Mouse (Mus musculus): ENCODE data around the gene Ndufa13. TPM values are rescaled to one million over a fixed set of nuclear protein-coding genes. Genes with fewer than 3 reads are reported as not detected.

Ndufa13 gene
- polyA plus RNA-seq, 1 experiment from 2014 or later = 209 TPM

GRCm38 (mm10) chr8:69926901-69927300 lies 24.5 kb upstream of the Ndufa13 start:
- Histone ChIP-seq H3K36me3 (no peaks in the 10 kb centered on the region), H3K27me3 (replicated peaks) (no peaks in the 10 kb centered on the region), H3K9me3 (replicated peaks) (no peaks in the 10 kb centered on the region), H3K9ac (replicated peaks) (no peak overlapping the region), H3K27ac (replicated peaks) (no peak overlapping the region), H3K4me1 (no peaks in the 10 kb centered on the region), H3K4me2 (no peak overlapping the region), H3K4me3 (replicated peaks) (no peak overlapping the region)
- ATAC-seq (ENCODE audit: low FRiP score) = no peak

- H3K4me3 ChIP-seq (replicated peaks) = no peak overlapping the region
- ATAC-seq (ENCODE audit: low FRiP score) = no peak
- no peak overlapping the region for H3K9ac ChIP-seq (replicated peaks)
- H3K36me3 ChIP-seq = no peaks in the 10 kb centered on the region
- WGBS = 87% methylated on average over 1 of the region's 1 CpGs
- H3K4me1 ChIP-seq = peaks cover 18% of the 10 kb centered on the region
- H3K9me3 ChIP-seq (replicated peaks) = no peaks in the 10 kb centered on the region
- no peak overlapping the region for H3K27ac ChIP-seq (replicated peaks)
- no peaks in the 10 kb centered on the region for H3K27me3 ChIP-seq (replicated peaks)
- no peak overlapping the region for H3K4me2 ChIP-seq
These were observed 21.6 kb upstream of the Ndufa13 start for GRCm38 (mm10) chr8:69923986-69924385.

GRCm38 (mm10) chr8:69921141-69921540 lies 18.8 kb upstream of the Ndufa13 start:
- H3K36me3 ChIP-seq = peaks cover 12% of the 10 kb centered on the region
- no peak for ATAC-seq (ENCODE audit: low FRiP score)
- H3K4me3 ChIP-seq (replicated peaks) = no peak overlapping the region
- peak overlapping the region; percentile 67 for H3K27ac ChIP-seq (replicated peaks)
- H3K4me2 ChIP-seq = no peak overlapping the region
- no peaks in the 10 kb centered on the region for H3K9me3 ChIP-seq (replicated peaks)
- H3K9ac ChIP-seq (replicated peaks) = 0 out of 2 replicates have a peak overlapping the region, but pooled peaks have one; percentile 28
- WGBS = 91% methylated on average over 2 of the region's 2 CpGs
- peaks cover 18% of the 10 kb centered on the region for H3K4me1 ChIP-seq
- no peaks in the 10 kb centered on the region for H3K27me3 ChIP-seq (replicated peaks)

GRCm38 (mm10) chr8:69919876-69920662 lies 17.7 kb upstream of the Ndufa13 start:
- Histone ChIP-seq H3K27me3 (replicated peaks) (no peaks in the 10 kb centered on the region), H3K27ac (replicated peaks) (peak overlapping the region; percentile 67), H3K36me3 (peaks cover 21% of the 10 kb centered on the region), H3K9ac (replicated peaks) (0 out of 2 replicates have a peak overlapping the region, but pooled peaks have one; percentile 28), H3K4me1 (peaks cover 18% of the 10 kb centered on the region), H3K4me2 (peak overlapping the region; percentile 5; the same call in 1 of the 2 replicates), H3K9me3 (replicated peaks) (no peaks in the 10 kb centered on the region), H3K4me3 (replicated peaks) (no peak overlapping the region)
- peak; percentile 39; the same call in 1 of the 2 replicates for ATAC-seq (ENCODE audit: low FRiP score)
- WGBS = 42% methylated on average over 11 of the region's 11 CpGs

GRCm38 (mm10) chr8:69919010-69919409 lies 16.7 kb upstream of the Ndufa13 start:
- 67% methylated on average over 1 of the region's 1 CpGs for WGBS
- Histone ChIP-seq H3K27me3 (replicated peaks) (no peaks in the 10 kb centered on the region), H3K4me3 (replicated peaks) (no peak overlapping the region), H3K9me3 (replicated peaks) (no peaks in the 10 kb centered on the region), H3K27ac (replicated peaks) (no peak overlapping the region), H3K36me3 (peaks cover 31% of the 10 kb centered on the region), H3K4me2 (no peak overlapping the region), H3K9ac (replicated peaks) (no peak overlapping the region), H3K4me1 (peaks cover 18% of the 10 kb centered on the region)
- ATAC-seq (ENCODE audit: low FRiP score) = peak; percentile 75

GRCm38 (mm10) chr8:69918506-69918905 lies 16.1 kb upstream of the Ndufa13 start:
- H3K27ac ChIP-seq (replicated peaks) = no peak overlapping the region
- H3K4me2 ChIP-seq = no peak overlapping the region
- peaks cover 18% of the 10 kb centered on the region for H3K4me1 ChIP-seq
- no peak overlapping the region for H3K4me3 ChIP-seq (replicated peaks)
- no peak for ATAC-seq (ENCODE audit: low FRiP score)
- H3K36me3 ChIP-seq = peaks cover 36% of the 10 kb centered on the region
- no peak overlapping the region for H3K9ac ChIP-seq (replicated peaks)
- H3K27me3 ChIP-seq (replicated peaks) = no peaks in the 10 kb centered on the region
- no peaks in the 10 kb centered on the region for H3K9me3 ChIP-seq (replicated peaks)

- Histone ChIP-seq H3K4me3 (replicated peaks) (no peak overlapping the region), H3K4me1 (peaks cover 10% of the 10 kb centered on the region), H3K27me3 (replicated peaks) (no peaks in the 10 kb centered on the region), H3K4me2 (no peak overlapping the region), H3K9me3 (replicated peaks) (no peaks in the 10 kb centered on the region), H3K27ac (replicated peaks) (no peak overlapping the region), H3K9ac (replicated peaks) (no peak overlapping the region), H3K36me3 (peaks cover 61% of the 10 kb centered on the region)
- ATAC-seq (ENCODE audit: low FRiP score) = no peak
- WGBS = 49% methylated on average over 5 of the region's 5 CpGs
These were observed 13.4 kb upstream of the Ndufa13 start for GRCm38 (mm10) chr8:69915748-69916147.

GRCm38 (mm10) chr8:69914526-69914925 lies 12.2 kb upstream of the Ndufa13 start:
- H3K36me3 ChIP-seq = peaks cover 73% of the 10 kb centered on the region
- no peak overlapping the region for H3K27ac ChIP-seq (replicated peaks)

GRCm38 (mm10) chr8:69912478-69913074 lies 10.2 kb upstream of the Ndufa13 start:
- 90% methylated on average over 12 of the region's 12 CpGs for WGBS
- Histone ChIP-seq H3K27ac (replicated peaks) (no peak overlapping the region), H3K4me1 (no peaks in the 10 kb centered on the region), H3K4me2 (no peak overlapping the region), H3K4me3 (replicated peaks) (no peak overlapping the region), H3K9me3 (replicated peaks) (no peaks in the 10 kb centered on the region), H3K27me3 (replicated peaks) (no peaks in the 10 kb centered on the region), H3K36me3 (peaks cover 87% of the 10 kb centered on the region), H3K9ac (replicated peaks) (no peak overlapping the region)
- no peak for ATAC-seq (ENCODE audit: low FRiP score)

More at GRCm38 (mm10) chr8:69914526-69914925, 12.2 kb upstream of the Ndufa13 start:
- WGBS = 91% methylated on average over 4 of the region's 4 CpGs
- no peak overlapping the region for H3K4me3 ChIP-seq (replicated peaks)
- H3K4me1 ChIP-seq = no peaks in the 10 kb centered on the region
- H3K9ac ChIP-seq (replicated peaks) = no peak overlapping the region
- no peaks in the 10 kb centered on the region for H3K9me3 ChIP-seq (replicated peaks)
- no peaks in the 10 kb centered on the region for H3K27me3 ChIP-seq (replicated peaks)
- no peak for ATAC-seq (ENCODE audit: low FRiP score)
- no peak overlapping the region for H3K4me2 ChIP-seq

GRCm38 (mm10) chr8:69911917-69912316 lies 9.6 kb upstream of the Ndufa13 start:
- Histone ChIP-seq H3K9ac (replicated peaks) (no peak overlapping the region), H3K4me3 (replicated peaks) (no peak overlapping the region), H3K4me2 (no peak overlapping the region), H3K9me3 (replicated peaks) (no peaks in the 10 kb centered on the region), H3K36me3 (peaks cover 88% of the 10 kb centered on the region), H3K4me1 (no peaks in the 10 kb centered on the region), H3K27ac (replicated peaks) (no peak overlapping the region), H3K27me3 (replicated peaks) (no peaks in the 10 kb centered on the region)
- 91% methylated on average over 13 of the region's 13 CpGs for WGBS
- ATAC-seq (ENCODE audit: low FRiP score) = no peak

GRCm38 (mm10) chr8:69907106-69907505 lies 4.7 kb upstream of the Ndufa13 start:
- Histone ChIP-seq H3K9ac (replicated peaks) (no peak overlapping the region), H3K27ac (replicated peaks) (no peak overlapping the region), H3K4me3 (replicated peaks) (no peak overlapping the region), H3K27me3 (replicated peaks) (no peaks in the 10 kb centered on the region), H3K4me2 (no peak overlapping the region), H3K36me3 (peaks cover 43% of the 10 kb centered on the region), H3K9me3 (replicated peaks) (no peaks in the 10 kb centered on the region), H3K4me1 (peaks cover 19% of the 10 kb centered on the region)
- ATAC-seq (ENCODE audit: low FRiP score) = no peak
- 91% methylated on average over 2 of the region's 2 CpGs for WGBS

- WGBS = 88% methylated on average over 2 of the region's 2 CpGs
- ATAC-seq (ENCODE audit: low FRiP score) = no peak
- no peak overlapping the region for H3K4me3 ChIP-seq (replicated peaks)
- no peak overlapping the region for H3K4me2 ChIP-seq
- peaks cover 24% of the 10 kb centered on the region for H3K4me1 ChIP-seq
- no peaks in the 10 kb centered on the region for H3K27me3 ChIP-seq (replicated peaks)
- no peaks in the 10 kb centered on the region for H3K9me3 ChIP-seq (replicated peaks)
- H3K27ac ChIP-seq (replicated peaks) = no peak overlapping the region
- H3K9ac ChIP-seq (replicated peaks) = no peak overlapping the region
- H3K36me3 ChIP-seq = peaks cover 36% of the 10 kb centered on the region
These were observed 3.9 kb upstream of the Ndufa13 start for GRCm38 (mm10) chr8:69906260-69906659.
